Mouse (Mus musculus): ENCODE measurements around the gene Lrp6. TPM values are rescaled to one million over a fixed set of nuclear protein-coding genes. Genes with fewer than 3 reads are reported as not detected.

Gene Lrp6
- polyA plus RNA-seq (2014; fragmentation: Illumina TruSeq; extraction: RNeasy Lipid Tissue Mini Kit (QIAGEN cat#74804); ENCODE audit: low read depth, low replicate concordance), result 31.0 TPM

DNA sequence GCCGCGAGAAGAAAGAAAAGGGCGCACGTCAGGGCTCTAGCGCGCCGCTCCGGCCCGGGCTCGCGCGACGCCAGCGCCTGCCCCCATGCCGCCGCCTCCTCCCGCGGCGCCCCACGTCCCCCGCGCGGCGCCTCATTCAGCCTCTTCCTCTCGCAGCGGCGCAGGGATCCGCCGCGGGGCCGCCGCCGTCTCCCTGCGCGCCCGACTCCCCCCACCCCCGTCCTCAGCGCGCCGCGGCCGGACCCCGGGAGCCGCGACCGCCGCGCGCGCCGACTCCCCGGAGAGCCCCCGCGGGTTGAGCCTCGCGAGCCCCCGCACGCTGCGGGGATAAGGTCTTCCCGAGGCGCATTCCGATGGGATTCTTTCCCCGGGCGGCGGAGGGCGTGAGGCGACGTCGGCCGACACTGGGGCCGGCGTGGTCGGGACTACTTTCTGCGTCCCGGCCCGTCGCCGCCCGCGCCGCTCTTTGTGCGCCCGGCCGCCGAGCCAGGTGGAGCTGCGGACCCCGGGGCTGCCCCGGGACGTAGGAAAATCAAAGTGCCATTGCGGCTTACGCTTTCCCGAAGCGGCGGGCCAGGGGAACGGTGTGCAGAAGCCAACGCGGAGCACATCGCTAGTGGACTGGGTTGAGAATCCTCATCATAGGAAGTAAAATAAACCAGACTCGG, at the start of gene Lrp6:
Gene Lrp6 (minus strand): TSS at position 148 of the 668 bp plus-strand sequence.

Other genes with a start within 250 kb of the Lrp6 start
- not detected for gene Bcl2l14, start 170.6 kb downstream of the Lrp6 start, polyA plus RNA-seq (2014; fragmentation: Illumina TruSeq; extraction: RNeasy Lipid Tissue Mini Kit (QIAGEN cat#74804); ENCODE audit: low read depth, low replicate concordance)
- gene Mansc1, start 65.5 kb upstream of the Lrp6 start, polyA plus RNA-seq (2014; fragmentation: Illumina TruSeq; extraction: RNeasy Lipid Tissue Mini Kit (QIAGEN cat#74804); ENCODE audit: low read depth, low replicate concordance), result 4.1 TPM
- gene Borcs5, start 72.5 kb upstream of the Lrp6 start, polyA plus RNA-seq (2014; fragmentation: Illumina TruSeq; extraction: RNeasy Lipid Tissue Mini Kit (QIAGEN cat#74804); ENCODE audit: low read depth, low replicate concordance), result 12.0 TPM
- gene Dusp16, start 225.7 kb upstream of the Lrp6 start, polyA plus RNA-seq (2014; fragmentation: Illumina TruSeq; extraction: RNeasy Lipid Tissue Mini Kit (QIAGEN cat#74804); ENCODE audit: low read depth, low replicate concordance), result 14.9 TPM